Mouse (Mus musculus) left cerebral cortex, postnatal 10 days (tissue): Measurements from ENCODE around the gene Prop1. TPM values are rescaled to one million over a fixed set of nuclear protein-coding genes. Genes with fewer than 3 reads are reported as not detected.
A peak's percentile ranks its signal among the peaks of the same experiment; 100 is the strongest.

ENCODE experiments used
- DNase-seq, 2 experiments: peaks; one replicate each; pipeline ENCODE4 v3.0.0; 2021 to 2022; ENCODE audit warnings: low spot score in 2 of 2, mixed read lengths in 1 of 2; ENCODE audit errors: extremely low spot score in 1 of 2
- intact Hi-C: fragments of 180-260 bp; cut with DNase I; formaldehyde crosslinking; loops from one replicate; pipeline ENCODE4 v1.15.1; 2025
- total RNA-seq, 2 experiments: library from RNA; stranded (reverse); gene quantifications; 2 replicates each; pipeline ENCODE4 v1.2.3; 2021

The Prop1 gene
- not detected for total RNA-seq

DNA sequence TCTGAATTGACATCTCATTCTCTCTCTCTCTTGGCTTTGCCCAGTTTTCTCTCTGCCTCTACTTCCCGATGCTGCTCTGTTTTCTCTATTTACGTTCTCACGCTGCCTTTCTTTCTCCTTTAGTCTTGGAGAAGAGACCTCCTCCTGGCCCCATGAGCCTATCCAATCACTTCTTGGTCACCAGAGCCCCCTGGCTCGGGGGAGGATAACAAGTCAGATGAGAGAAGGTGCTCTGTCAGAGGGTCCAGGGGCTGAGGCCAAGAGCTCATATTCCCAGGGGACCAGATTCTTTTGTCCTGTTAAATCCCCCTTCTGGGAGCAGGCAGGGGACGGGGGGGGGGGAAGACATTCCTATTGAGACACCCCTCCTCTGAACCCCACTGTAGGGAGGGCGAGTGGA is at the start of gene Prop1:
Gene Prop1 (minus strand): TSS at position 101 of the 400 bp plus-strand sequence.
- intact Hi-C loops: no loop called here
- no peak for DNase-seq

DNA sequence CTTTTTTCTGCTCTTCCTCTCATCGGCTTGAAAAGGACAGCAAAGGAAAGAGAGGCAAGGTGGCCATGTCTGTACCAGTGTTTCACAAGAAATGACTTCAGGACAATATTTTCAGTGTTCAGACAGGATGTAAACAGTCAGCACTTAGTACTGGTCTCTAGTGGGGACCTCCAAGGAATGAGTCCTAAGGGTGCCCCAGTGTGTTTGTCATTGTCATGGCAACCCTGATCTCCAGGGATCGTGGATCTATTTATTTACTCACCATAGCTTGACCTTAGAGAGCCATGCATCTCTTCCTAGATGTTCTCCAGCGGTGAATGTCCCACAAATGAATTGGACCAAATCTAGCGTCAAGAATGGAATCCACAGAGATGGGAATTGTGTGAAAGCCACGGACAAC is 49.7 kb upstream of the Prop1 start, which contains the start of gene Olfr51:
Gene Olfr51 (plus strand): TSS at position 301 of the 400 bp plus-strand sequence.
- intact Hi-C loops: no loop called here
- DNase-seq: no peak

DNA sequence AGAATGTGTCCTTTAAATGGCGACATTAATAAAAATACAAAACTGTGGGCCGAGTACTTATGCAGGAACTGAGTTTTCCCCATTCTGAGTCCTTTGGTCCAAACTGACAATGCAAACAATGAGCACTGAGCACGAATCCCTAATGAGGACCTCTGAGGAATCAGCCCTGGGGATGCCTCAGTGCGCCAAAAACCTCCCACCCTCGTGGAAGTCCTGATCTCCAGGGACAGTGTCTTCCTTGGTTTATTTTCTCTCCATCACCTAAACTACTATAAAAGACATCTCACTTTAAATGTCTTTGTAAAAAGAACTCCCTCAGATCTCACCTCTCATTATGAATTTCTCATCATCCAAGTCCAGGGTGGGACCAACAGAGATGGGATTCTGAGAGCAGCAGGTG is 28.1 kb upstream of the Prop1 start, which contains the start of gene Olfr1377:
Gene Olfr1377 (plus strand): TSS at position 301 of the 400 bp plus-strand sequence.
- intact Hi-C loops: no loop called here
- no peak for DNase-seq

DNA sequence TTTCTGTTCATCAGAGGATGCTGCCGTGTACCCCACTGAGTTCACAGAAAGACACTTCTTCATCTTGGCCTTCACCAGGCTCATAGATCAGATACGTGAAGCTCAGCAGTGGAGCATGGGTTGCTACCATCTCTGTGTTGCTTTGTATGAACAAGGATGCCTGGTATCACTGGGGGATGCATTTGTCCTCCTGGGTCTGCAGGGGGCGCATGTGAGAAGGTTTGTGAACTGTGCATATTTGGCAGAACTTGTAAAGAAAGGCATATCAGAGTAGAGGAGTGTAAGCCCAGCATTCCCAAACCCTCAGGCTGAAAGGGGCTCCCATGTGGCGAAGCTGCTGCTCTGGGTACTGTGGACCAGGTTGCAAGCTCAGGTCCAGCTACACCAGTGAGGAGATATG is 23.7 kb upstream of the Prop1 start:
- no peak for DNase-seq
- intact Hi-C loops: no loop called here

DNA sequence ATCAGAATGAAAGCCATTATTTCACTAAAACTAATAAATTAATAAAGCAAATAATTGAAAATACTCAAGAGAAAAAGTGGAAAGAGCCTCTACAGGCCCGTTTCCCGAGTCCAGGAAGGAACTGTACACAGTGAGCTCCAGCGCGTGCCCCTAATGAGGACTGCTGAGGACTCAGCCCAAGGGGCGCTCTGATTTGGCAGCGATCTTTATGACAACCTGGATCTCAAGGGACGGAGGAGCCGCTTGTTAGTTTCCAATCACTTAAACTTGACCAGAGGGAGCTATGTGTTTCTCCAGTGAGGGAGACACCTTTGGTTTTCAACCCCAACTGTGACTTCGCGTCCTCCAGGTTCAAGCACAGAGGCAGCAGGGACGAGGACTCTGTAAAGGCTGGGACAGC is 12.7 kb upstream of the Prop1 start, which contains the start of gene Olfr1378:
Gene Olfr1378 (plus strand): TSS at position 301 of the 400 bp plus-strand sequence.
- intact Hi-C loops: no loop called here
- DNase-seq: no peak

DNA sequence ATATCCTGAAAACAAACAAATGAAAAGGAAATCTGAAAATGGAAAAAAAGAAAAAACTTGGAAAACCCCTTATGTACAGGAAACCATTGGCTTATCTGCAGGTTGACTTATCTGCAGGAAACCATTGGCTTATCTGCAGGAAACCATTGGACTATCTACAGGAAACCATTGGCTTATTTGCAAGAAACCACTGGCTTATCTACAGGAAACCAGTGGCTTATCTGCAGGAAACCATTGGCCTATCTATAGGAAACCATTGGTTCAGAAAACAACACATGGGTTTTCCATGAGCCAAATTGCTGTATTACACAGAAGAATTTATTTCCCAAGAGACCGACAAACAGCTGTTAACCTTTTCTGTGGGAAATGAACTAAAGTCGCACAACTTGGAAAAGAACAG is 11.3 kb upstream of the Prop1 start:
- no peak for DNase-seq
- intact Hi-C loops: no loop called here

DNA sequence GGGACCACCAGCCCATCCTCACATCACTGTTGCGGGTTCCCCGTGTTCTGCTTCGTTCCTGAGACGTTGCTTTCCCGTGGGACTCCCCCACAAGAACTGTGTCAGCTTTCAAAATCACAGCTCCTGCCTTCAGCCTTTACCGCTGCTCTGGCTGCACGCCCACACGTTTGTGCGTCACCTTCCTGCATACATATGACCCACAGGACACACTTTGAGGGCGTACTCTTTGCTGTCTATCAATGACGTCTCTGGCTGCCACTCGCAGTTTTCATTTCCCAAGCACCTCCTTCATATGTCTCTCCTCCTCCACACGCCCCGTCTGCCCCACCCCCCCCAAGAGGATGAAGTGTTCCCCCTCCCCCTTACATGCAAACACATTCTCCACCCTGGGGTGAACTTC is 1.3 kb downstream of the Prop1 start:
- intact Hi-C loops: no loop called here
- DNase-seq: peak in 1 of 2 experiments; percentile 51

DNA sequence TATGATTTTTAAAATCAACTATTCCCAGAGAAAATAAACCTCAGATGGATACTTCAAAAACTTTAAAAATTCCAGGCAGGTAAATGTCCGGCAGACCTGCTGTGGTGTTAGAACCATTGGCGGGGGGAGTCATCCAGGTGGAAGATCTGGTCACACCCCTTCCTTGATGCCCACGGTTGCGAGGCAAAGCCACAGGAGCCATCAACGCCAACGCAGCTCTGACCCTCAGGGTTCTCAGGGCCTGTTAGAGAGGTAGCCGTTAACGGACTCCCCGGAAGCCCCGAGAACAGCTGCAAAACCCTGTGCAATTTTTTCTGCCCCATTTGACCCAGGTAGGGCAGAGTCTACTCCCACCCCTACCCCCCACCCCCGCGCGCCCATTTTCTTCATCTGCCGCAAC is 10.1 kb downstream of the Prop1 start, which contains the start of gene 4933414I15Rik:
Gene 4933414I15Rik (minus strand): TSS at position 260 of the 400 bp plus-strand sequence.
- intact Hi-C loops: loop anchor here (5.0 to 10.0 kb wide), 3 partner anchors 89 to 591 kb away; no protein-coding TSS in a partner anchor
- no peak for DNase-seq

DNA sequence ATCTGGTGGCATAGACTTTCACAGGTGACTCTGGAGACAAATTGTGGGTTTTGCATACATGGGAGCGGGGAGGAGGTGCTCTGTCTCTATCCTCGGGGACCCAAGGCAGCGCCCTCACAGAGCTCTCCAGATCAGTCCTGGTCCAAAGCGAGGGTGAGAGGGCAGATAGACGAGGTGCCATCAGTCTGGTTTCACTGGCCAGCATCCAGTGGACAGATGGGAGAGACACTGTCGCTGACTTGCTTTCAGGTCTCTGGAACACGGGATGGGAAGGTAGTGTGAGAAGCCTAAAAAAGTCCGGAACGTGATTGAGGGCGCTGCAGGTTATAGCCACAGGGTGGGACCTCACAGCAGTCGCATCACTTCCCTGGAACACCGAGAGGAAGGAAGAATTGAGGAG is 11.2 kb downstream of the Prop1 start:
- intact Hi-C loops: loop anchor here (5.0 to 10.0 kb wide), 3 partner anchors 90 to 592 kb away; no protein-coding TSS in a partner anchor
- DNase-seq: no peak

DNA sequence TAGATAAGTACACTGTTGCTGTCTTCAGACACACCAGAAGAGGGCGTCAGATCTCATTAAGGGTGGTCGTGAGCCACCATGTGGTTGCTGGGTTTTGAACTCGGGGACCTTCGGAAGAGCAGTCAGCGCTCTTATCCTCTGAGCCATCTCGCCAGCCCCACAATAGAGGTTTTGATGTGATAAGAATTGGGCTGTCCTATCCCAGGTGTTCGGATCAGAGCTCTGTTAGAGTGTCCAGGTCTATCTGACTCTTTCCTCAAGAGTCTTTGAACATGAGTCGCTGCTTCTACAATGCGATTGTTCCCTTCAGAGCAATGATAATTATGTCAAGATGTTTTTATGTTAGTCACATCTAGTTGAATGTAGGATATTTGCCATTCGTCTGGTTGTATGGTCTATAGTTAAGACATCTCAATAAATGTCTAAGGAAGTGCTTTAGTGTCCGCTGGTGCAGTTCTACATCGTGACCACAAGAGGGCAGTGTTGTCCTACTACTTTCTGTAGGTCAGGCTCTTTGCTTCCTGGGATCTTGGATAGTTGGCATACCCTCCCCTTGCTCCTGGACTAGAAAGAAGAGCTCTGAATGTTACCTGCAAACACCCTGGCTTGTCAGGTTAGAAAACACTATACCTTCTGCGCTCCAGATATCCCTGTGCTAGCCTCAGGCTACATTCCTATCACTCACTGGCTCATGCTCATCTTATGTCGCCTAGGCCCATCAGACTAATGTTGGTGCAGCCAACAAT is 13.8 kb downstream of the Prop1 start:
- DNase-seq: no peak
- intact Hi-C loops: loop anchor here (2.0 to 10.0 kb wide), 4 partner anchors 93 to 595 kb away; partner anchors contain the start of gene Zfp354a

DNA sequence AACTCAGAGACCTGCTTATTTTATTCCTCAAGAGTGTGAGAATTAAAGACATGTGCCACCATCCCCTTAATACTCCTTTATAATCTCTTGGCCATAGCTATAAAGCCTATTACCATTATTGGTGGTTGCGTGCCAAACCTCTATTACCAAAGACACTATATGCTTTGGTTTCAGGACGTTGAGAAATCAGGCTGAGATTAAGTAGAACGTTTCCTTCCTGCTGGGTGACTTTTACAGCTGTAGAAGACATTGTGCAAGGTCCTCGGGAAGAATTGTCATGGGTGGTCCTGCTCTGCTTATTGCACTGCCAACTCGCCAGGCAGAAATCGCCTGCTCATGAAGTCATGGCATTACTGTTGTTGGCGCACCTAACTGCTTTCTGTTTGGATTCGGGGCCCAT is 15.1 kb downstream of the Prop1 start:
- DNase-seq: no peak
- intact Hi-C loops: no loop called here

DNA sequence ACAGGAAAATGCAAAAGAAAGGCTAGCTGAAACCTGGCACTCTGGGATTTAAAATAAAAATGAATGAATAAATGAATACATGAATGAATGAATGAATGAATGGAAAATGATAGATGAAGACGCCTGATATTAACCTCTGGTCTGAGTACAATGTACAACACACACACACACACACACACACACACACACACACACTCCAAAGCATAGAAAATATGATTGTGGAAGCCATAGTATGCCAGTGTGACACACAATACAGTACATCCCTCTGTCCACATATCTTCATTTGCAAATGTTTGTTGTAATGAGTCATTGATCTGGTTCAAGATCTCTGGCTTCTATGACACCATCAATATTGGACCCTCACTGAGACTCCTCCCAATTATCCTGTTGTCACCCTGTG is 21.5 kb downstream of the Prop1 start:
- intact Hi-C loops: no loop called here
- no peak for DNase-seq

DNA sequence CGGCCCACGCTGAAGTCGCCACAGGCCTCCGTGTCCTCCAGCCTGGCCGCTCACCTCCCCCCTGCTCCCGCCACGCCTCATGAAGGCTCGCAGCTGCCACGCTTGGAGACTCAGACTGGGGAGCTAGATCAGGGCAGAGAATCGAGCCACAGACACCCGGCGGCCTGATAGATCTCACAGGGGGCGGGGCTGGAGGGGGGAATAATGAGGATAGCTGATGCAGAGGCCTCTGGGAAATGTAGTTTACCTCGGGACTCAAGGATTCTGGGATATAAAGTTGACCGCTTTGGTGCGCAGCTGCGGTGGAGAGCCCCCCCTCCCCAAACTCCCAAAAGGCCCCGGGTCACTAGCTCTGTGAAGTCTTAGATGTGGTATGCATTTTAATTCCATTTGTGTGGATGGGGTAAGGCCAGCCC is 22.1 kb downstream of the Prop1 start, which contains the start of gene Zfp354b:
Gene Zfp354b (minus strand): TSS at position 183 of the 416 bp plus-strand sequence.
- intact Hi-C loops: no loop called here
- DNase-seq: peak; percentile 89

DNA sequence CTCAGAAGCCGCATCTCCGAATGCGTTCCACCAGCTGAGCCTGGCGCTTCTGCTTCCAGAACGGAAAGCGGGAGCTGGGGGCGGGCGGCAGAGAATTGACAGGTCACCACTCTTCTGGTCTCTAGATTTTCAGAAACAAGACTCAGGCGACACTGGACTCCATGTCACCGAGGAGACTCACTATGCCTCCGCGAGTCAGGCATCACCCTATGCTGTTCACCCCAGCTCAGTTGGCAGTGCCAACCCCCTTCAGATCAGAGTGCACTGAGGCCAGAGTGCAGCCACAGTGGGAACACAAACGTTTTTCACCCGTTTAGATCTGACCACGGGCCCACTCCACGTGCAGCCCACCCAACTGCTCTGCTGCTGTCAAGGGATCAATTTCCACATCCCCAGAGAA is 22.5 kb downstream of the Prop1 start:
- intact Hi-C loops: no loop called here
- DNase-seq: peak in 1 of 2 experiments; percentile 15

DNA sequence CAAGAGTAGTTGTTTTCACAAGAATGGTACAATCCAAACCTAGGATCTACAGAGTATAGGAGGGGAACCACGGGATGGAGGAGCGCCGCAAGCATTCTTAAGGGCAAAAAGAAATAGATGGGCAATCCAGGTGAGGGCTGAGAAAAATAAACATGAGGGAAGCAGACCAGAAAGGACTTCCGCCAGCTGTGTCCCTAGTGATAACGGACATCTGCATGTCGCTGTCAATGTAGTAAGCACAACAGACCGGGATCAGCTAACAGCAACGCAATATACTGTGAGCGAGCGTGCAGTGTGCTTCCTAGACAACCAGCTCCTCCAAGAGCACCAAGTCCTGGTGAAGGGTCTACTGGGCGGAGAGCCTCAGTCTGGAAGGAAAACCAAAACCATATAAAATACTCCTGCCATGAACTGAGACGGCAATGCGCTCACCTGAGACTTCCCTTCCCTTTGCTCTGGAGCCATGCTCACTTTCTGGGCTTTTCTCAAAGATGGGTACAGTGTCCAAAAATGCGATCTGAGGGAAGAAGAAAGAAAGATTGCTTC is 23.0 kb downstream of the Prop1 start:
- no peak for DNase-seq
- intact Hi-C loops: no loop called here

DNA sequence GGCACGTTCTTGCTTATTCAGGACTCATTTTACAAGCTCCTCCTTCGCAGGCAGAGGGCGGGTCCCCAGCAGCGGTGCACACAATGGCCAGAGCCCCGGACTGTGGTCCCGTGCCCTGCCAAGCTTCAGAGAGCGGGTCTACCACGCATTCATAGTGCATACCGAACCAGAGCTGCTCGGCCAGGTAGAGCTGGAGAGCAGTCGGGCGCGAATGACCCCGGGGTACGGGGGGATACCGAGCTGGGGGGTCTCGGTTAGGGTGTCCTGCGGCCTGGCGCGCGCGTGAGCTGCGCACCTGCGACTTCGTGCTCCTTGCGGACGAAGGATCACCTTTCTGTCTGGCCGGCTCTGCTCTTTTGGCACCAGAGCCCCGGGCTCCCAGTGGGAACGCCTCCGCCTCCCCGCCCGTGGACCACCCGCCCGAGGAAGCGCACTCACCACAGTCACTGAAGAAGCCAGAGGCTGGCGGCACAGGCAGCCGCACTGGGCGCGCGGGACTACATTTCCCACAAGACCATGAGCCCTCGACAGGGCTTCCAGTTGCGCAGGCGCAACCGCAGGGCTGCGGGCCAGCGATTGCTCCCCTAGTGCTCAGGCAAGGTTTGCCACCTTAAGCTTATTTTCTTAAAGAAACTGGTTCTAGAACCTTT is 37.8 kb downstream of the Prop1 start, which contains the start of gene Zfp2:
Gene Zfp2 (minus strand): TSS at position 495 of the 650 bp plus-strand sequence.
- DNase-seq: peak; percentile 92 to 95
- intact Hi-C loops: no loop called here

DNA sequence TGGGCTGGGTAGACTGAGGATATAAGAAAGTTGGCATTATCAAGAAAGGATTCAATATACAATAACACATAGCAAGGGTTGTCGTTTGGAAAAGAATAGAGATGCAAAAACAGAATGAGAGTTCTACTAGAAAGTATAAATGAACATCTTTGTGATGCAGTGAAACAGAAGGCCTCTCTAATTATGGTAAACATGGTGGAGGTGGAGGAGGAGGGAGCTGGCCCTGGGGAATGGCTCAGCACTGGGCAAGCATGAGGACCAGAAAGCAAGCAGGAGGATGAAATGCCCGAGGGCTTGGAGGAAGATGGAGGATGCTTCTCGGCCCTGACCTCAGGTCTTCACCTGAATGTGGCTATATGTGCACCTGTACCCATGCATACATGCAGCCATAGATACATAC is 39.1 kb downstream of the Prop1 start:
- no peak for DNase-seq
- intact Hi-C loops: no loop called here

DNA sequence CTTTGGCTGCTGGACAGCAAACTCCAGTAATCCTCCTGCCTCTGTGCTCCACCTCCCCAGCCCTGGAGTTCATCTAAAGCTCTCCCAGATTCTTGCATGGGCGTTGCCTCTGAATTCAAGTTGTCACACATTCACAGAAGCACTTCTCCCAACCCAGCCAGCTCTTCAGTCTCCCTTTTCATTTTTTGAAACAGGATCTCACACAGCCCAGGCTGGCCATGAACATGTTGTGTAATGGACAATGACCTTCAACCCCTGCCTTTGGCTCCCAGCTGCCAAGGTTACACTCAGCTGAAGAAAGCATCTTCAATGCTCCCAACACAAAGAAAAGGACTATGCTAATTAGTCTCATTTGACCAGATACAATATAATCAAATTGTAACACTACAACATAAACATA is 40.3 kb downstream of the Prop1 start:
- intact Hi-C loops: no loop called here
- no peak for DNase-seq

DNA sequence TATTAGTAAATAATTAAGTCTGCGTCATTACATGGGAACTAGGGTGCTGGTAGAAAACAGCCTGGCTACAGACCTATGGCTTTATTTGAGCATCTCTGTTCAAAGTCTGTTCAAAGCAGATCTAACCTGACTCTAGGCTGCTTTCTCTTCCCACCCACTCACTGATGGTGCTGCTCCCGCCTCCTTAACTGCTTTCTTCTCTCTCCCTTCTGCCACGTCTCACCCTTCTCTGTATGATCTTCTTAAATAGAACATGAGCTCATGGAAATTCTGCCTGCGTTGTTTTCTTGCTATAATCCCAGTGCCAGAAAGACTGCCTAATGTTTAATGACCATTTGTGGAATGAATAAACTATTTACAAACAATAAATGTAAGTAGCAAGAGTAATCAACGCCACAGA is 45.4 kb downstream of the Prop1 start:
- intact Hi-C loops: no loop called here
- DNase-seq: no peak
